Mouse (Mus musculus) heart, postnatal 14 days (tissue): ENCODE measurements around the gene Bloc1s4. TPM values are rescaled to one million over a fixed set of nuclear protein-coding genes. Genes with fewer than 3 reads are reported as not detected.
A peak's percentile ranks its signal among the peaks of the same experiment; 100 is the strongest.
"Not testable (repeated sequence)": the region's sequence is repeated elsewhere in the genome, so short reads cannot be mapped to it uniquely, and the experiment has no call there.

Experiments used
- DNase-seq, 2 experiments: peaks; one replicate each; pipeline ENCODE4 v3.0.0; 2021 to 2022
- intact Hi-C: fragments of 180-260 bp; cut with DNase I; formaldehyde crosslinking; loops from one replicate; pipeline ENCODE4 v1.15.1; 2025
- long read RNA-seq, 2 experiments: library from polyadenylated mRNA; stranded (forward); transcript quantifications; one replicate each; pipeline ENCODE4 v2.0.0; 2021
- total RNA-seq, 2 experiments: library from RNA; stranded (reverse); gene quantifications; 2 replicates each; pipeline ENCODE4 v1.2.3; 2021

Gene Bloc1s4
- total RNA-seq = 10 to 100 TPM; 11.9 to 12.2 TPM
- long read RNA-seq, experiment 1, transcript Bloc1s4-201 (1 exons, 1,273 nt) = major isoform, 28 of 28 reads
- long read RNA-seq, experiment 1, partial matches to known transcripts = 0 of 28 reads
- long read RNA-seq, experiment 1, other reads (novel, unspliced or antisense) = 0 of 28 reads
- long read RNA-seq, experiment 2, transcript Bloc1s4-201 (1 exons, 1,273 nt) = major isoform, 12 of 12 reads
- long read RNA-seq, experiment 2, partial matches to known transcripts = 0 of 12 reads
- long read RNA-seq, experiment 2, other reads (novel, unspliced or antisense) = 0 of 12 reads

DNA sequence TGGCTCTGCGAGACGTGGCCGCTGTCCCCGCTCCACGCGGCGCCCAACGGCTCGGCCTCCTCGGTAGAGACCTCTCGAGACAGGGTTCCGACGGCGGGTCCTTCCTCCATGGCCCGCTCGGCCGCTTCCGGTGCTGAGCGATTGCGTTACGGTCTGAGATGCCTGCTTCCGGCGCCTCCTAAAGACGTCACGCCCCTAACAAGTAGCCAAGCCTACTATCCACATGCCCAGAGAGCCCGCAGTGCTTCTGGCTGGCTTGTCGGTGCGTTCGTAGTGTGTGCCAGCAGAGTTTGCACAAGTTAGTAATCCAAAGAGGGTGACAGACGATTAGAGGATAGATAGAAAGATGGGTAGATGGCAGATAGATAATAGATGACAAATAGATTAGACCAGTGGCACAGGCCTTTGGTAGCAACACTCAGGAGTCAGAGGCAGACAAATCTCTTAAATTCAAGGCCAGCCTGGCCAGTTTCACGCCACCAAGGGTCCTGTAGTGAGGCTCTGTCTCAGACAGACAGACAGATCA is at the start of gene Bloc1s4:
Gene Bloc1s4 (minus strand): TSS at position 115 of the 526 bp plus-strand sequence.
- intact Hi-C loops = loop anchor here (10.0 kb wide), 1 partner anchor 164 kb away; no protein-coding TSS in a partner anchor
- DNase-seq = peak; percentile 89 to 94

DNA sequence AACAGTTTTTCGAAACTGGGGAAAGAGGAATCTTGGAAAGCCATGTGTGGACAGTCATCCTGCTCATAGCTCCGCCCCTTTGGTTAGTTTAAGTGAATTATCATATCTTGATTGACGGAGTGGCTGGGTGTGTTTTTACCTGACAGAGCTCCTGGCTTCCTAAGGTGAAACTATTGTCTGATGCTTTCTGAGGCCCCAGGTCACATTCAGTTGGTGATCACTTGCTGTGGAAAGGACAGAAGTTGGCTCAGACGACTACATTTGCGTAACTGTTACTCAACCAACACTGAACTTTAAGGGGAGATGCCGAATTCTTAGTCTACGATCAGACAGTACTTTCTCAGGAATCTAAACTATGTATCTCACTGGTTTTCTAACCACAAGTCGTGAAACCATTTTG is 48.8 kb upstream of the Bloc1s4 start:
- intact Hi-C loops = no loop called here
- DNase-seq = no peak

DNA sequence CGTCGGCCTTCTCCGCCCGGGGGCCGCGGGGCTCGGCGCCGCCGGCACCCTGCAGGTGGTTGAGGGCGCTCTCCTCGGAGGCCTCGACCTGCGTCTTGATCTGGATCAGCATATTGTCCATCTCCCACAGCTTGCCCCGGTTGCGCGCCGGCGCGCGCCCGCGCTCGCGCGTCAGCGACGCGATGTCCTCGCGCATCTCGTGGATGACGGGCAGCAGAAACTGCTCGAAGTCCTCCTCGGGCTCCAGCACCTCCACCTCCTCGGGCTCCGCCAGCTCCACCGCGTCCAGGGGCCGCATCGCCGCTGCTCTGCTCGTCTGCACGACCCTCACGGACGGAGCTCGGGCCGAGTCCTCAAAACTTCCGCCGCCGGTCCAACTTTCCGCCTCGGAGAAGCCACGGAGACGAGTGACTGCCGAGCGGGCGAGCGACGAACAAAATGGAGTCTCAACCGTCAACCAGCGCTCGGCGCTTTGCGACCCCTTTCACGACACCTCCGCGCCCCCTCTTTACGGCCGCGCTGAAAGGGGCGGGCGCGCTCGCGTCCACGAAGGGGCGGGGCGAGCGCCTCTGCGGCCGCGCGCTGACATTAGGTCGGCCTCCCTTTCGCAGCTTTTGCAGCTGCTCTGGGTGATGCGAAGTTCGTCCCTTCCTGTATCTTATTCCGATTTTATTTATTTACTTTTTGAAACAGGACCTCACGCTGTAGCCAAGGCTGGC is 48.0 kb upstream of the Bloc1s4 start, which contains the start of gene Mrfap1:
Gene Mrfap1 (minus strand): TSS at position 477 of the 719 bp plus-strand sequence.
- peak; percentile 95 to 97 for DNase-seq
- intact Hi-C loops = not testable (repeated sequence)

DNA sequence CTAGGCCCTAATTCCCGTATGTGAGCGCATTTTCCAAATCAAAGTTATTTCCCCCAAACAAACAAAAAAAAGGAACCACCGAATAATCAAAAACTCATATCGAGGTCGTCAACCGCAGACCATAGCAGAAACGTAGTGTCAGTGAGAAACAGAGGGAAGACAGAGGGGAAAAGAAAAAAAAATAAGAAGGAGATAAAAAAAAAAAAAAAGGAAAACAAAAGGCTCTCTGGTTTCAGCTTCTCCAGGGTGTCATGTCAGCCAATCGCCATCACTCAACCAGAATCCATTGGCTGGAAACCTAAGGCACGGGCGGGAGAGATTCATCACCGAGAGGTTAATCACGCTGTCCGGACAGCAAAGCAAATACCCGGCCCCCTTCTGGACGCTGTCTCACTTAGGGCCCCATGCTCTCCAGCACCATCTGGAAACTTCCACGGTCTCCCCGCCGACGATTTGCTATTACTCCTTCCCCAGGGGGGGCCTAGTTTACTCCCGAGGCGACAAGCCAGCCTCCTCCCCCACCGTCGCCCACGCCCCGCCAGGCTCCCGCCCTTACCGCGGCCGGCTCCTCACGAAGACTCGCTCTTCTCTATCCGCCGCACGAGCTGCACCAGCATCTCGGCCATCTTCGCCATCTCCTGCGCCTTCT is 47.3 kb upstream of the Bloc1s4 start:
- intact Hi-C loops = not testable (repeated sequence)
- DNase-seq = peak; percentile 75 to 77

DNA sequence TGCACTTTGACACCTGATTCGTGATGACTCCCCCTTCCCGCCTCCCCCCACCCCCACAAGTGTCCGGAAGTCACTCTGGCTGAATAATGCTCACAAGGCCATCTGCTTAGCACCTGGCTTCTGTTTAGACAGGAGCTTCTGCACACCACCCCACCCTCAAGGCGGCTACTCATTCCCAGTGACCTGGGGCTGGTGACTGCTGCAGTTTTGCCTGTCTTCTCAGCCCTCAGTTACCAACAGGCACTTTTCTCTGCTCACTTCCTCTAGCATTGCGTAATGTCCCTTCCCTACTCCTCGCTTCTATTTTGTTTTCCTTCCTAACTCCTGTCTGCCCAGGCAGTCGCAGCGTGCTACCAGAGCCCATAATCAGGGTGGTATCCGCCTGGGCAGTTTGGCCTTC is 43.4 kb upstream of the Bloc1s4 start:
- DNase-seq = no peak
- intact Hi-C loops = loop anchor here (5.0 kb wide), 1 partner anchor 95 kb away; the partner anchor contains the start of gene D5Ertd579e

DNA sequence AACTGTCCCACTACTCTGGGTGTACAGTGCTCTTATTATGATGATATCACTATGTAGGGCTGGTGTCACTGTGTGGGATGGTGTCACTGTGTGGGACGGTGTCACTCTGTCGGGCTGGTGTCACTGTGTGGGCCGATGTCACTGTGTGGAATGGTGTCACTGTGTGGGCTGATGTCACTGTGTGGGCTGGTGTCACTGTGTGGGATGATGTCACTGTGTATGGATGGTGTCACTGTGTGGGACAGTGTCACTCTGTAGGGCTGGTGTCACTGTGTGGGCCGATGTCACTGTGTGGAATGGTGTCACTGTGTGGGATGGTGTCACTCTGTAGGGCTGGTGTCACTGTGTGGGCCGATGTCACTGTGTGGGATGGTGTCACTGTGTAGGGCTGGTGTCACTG is 37.6 kb upstream of the Bloc1s4 start:
- intact Hi-C loops = no loop called here

DNA sequence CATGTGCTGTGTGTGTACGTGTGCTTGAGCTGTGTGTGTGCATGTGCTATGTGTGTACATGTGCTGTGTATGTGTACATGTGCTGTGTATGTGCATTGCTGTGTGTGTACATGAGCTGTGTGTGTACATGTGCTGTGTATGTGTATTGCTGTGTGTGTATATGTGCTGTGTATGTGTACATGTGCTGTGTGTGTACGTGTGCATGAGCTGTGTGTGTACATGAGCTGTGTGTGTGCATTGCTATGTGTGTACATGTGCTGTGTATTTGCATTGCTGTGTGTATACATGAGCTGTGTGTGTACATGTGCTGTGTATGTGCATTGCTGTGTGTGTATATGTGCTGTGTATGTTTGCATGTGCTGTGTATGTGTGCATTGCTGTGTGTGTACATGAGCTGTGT is 31.1 kb upstream of the Bloc1s4 start:
- no peak for DNase-seq
- intact Hi-C loops = no loop called here

More for the DNA sequence above, 37.6 kb upstream of the Bloc1s4 start:
- DNase-seq = no peak

DNA sequence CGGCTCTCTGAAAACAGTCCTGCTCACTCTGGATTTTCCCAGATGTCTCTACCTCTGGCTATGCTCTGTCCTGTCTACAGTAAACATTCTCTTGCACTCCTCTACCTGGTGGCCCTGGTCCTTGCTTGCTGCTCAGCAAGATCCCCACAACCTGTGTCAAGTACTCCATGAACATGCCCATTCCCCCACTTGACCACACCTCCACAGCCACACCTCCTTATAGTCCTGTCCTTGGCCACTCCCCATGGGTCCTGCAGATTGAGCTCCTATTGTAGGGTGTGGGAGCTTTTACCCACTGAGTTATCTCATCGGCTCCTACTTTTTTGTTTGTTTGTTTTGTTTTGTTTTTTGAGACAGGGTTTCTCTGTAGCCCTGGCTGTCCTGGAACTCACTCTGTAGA is 30.5 kb upstream of the Bloc1s4 start:
- intact Hi-C loops = no loop called here
- no peak for DNase-seq

DNA sequence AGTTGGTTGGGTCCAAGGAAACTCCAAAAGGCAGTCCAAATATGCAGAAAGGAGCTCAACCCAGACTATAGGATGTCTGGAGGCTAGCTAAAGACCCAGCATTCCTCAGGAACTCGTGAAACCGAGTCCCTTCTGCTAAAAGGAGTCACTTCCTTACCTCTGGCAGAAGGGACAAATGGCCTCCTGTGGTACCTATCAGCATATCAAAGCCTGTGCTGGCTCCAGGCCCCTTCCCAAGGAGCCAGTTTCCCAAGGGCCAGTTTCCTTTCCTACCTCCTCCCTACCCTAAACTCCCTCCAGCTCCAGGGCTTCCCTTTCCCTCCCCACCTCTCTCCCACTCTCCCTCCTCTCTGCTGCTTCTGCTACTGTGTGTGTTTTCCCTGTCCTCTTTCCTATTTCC is 28.7 kb upstream of the Bloc1s4 start:
- no peak for DNase-seq
- intact Hi-C loops = no loop called here

DNA sequence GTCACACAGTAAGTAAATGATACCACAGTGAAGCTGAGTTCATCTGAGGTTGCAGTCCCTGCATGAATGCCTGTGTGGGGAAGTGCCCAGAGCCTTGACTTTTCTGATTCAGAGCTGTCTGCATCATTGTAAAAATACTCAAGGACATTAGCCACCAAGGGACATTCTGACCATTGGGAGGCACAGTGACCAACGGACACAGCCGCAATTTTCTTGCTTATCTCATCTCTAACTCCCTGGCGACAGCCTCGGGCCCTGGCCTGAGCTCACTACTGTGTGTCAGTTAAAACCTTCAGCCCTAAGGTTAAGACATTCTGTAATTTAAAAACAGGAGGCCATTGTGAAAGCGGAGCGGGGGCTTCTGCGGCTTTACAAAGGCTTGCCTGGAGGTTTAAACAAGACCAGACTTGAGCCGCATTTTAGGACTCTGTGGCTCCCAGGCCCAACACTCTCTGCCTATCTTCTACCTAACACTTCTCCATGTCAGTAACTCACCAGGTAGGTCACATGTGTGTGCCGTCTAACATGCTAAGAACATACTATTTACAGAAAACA is 27.6 kb upstream of the Bloc1s4 start:
- intact Hi-C loops = no loop called here
- peak in 1 of 2 experiments; percentile 18 for DNase-seq

DNA sequence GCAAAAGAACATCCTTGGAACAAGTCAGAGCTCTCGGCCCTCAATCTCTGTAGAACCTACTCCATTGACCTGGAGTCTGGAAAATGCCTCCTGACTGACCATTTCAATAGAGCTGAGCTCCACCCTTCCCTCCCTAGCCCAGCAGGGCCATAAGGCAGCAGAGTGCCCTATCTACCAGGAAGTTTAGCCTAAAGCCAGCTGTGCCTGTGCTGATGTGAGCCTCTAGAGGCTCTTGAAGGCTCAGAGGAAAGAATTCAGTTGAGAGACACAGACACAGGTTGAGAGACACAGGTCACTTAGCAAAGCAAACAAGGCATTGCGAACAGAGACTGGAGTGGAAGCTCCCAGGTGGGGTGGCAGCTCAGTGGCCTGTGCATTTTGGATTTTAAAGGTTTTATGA is 26.9 kb upstream of the Bloc1s4 start:
- no peak for DNase-seq
- intact Hi-C loops = no loop called here

DNA sequence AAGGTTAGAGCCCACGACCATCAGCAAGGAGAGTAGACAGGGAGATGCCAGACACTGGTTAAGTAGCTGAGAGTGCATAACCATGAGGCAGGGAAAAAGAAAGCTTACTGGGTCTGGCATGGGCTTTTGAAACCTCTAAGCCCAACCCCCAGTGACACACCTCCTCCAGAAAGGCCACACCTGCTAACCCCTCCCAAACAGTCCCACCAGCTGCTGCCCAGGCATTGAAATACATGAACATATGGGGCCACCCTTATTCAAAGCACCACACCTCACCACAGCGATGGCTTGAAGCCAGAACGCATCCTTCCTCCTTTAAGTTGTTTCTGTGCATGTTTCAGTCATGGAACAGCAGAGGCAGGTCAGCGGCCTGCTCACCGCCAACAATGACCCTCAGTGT is 24.1 kb upstream of the Bloc1s4 start:
- intact Hi-C loops = no loop called here
- no peak for DNase-seq

DNA sequence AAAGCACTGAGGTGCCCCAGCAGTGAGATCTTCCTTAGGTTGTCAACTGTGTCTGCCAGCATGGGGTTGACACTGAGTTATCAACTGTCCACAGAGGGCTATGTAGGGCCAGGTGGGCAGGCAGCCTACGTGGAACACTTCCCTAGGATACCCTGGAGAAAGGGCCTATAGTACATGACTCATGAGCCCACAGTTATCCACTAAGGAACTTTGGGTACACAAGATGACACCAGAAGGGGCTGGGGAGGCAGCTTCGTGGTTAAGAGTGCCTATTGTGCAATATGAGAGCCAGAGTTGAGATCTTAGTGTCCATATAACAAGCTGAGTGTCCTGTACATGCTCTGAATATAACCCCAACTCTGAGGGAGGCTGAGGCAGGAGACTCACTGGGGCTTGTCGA is 21.2 kb upstream of the Bloc1s4 start:
- intact Hi-C loops = no loop called here
- DNase-seq = no peak

DNA sequence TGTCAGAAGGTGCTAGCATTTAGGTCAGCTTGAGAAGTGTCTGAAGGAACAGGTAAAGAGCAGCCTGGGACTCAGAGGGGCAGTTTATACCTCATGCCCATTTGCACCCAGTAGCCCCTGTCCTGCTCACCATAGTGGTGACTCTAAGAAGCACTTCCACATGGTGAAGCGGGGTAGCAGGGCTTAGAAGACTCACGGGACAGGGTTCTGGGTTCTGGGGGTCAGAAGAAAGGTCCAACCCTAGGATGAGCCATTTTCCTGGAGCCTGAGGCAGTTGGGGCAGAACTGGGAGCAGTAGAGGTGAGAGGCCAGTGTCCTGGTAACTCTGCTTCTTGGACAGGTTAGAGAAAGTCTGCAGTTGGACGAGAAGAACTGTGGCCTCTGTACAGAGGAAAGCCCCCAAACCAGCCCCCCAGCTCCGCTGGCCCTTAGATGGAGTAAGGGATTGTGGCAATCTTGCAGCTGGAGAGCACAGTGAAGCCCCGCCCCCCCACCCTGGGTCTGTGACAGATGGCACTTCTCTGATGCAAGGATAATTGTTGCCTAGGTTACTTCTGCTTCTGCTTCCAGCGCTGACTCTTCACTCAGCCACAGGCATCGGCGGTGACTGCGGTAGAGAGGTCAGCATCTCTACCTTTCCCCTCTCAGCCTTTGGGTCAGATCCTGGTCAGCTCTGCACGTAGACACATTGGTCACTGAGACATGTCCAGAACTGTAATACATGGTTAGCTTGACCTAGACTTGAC is 18.7 kb upstream of the Bloc1s4 start:
- DNase-seq = no peak
- intact Hi-C loops = no loop called here

DNA sequence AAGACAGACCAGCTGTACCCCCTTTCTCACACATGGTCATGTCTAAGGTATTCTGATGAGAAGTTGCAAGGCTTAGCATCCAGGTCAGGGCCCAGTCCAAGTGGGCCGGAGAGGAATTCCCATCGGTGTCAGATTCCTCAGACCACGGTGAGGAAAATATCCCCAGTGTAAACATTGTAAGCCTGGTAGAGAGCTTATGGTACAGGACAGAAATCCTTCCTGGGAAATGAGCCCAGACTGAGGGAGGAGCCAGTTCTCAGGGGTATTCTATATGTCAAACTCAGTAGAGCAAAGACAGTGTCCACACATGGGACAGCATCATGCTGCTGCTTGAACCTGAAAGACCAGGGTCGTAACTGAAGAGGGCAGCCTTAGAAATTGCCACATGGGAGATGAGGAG is 11.4 kb upstream of the Bloc1s4 start:
- intact Hi-C loops = loop anchor here (5.0 kb wide), 1 partner anchor 67 kb away; no protein-coding TSS in a partner anchor
- no peak for DNase-seq

DNA sequence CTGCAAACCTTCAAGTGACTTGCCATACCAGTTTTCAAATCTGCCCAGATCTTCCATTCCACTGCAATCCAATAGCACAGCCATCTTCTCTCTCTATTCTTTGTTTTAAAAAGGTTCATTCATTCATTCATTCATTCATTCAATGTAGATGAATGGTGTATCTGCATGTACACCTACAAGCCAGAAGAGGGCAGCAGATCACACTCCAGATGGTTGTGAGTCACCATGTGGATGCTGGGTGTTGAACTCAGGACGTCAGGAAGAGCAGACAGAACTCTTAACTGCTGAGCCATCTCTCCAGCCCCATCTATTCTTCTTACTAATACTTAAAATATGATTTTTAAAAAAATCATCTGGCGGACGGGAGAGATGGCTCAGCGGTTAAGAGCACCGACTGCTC is 8.6 kb upstream of the Bloc1s4 start:
- DNase-seq = no peak
- intact Hi-C loops = no loop called here

DNA sequence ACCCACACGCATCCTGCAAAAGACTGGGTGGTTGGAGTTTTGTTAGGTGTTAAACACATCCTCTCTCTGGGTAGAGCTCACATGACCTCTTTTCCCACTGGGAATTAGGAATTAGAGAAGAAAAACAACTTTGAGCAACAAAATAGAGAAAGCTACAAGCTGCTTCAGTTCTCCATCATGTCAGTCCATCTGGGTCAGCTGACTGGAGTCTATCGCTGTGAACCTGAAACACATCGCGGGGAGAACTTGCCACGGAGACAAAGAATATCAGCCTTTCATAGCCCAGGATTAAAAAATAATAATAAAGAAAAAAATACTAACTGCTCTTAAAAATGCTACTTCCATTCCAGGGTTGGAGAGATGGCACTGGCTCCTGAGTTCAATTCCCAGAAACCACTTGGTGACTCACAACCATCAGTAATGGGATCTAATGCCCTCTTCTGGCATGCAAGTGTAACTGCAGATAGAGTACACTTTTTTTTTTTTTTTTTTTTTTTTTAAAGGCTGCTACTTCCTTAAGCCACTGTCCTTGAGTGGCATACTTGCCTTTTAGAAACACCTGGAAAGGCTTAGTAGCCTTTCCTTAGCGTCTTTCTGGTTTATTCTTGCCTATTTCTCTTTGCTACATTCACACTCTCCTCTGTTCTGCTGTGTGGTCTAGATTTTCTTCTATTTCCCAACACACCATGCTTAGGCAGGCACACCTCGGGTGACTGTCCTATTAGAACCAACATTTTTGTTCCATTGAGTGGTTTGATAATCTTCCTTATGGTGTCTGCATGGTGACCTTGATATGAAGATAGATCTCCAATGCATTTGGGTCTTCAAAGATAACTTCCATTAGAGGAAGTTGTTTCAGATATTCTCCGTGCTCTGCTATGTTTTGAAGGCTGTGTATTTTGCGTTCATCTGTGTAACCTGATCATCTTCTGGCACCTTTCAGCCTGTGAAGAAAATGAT is 1.9 kb upstream of the Bloc1s4 start:
- intact Hi-C loops = no loop called here
- no peak for DNase-seq

DNA sequence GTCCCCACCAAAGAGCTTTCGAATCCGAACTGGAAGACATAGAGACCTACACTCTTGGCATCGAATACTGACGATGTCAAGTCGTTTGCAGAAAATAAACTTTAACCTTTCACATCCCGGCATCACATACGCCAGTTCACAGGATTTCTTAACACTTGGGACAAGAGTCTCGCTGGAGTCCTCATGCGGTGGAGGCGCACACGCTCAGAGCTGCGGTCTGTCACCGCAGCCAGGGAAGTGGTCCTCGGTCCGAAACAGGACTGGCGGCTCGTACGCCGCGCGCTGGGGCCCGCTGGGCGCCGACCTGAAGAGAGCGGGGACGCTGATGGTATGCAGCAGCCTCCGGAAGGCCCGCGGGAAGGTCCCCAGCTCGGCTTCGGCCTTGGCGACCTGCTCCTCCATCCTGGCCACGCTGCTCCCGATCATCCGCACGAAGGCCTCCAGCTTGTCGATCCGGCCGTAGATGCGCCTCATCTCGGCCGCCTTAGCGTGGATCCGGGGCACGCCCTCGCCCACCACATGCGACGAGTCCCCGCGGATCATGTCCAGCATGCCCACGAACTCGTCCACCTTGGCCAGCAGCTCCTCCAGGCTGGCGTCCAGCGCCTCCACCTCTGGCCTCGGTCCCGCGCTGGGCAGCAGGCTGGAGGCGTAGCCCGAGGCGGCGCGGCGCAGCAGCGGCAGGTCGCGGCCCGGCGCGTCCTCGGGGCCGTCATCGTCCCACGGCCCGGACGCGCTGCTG is 485 bp downstream of the Bloc1s4 start:
- intact Hi-C loops = loop anchor here (10.0 kb wide), 1 partner anchor 163 kb away; no protein-coding TSS in a partner anchor
- no peak for DNase-seq
